Mouse (Mus musculus) embryonic facial prominence, embryonic 15.5 days (tissue): ENCODE measurements at regions not wholly inside any gene's neighbourhood (a gene's known extent, or its start where the extent isn't known, plus 50 kb on each side); places are given as distances from the start of the nearest gene placed in this dataset.

Experiments used
- ATAC-seq: fragments of 200-750 bp; cut with Nextera tagmentation; 2 replicates; pipeline ENCODE4 v1.8.0; 2017; ENCODE audit warnings: low read depth, moderate TSS enrichment; ENCODE audit not compliant: insufficient number of reproducible peaks, low FRiP score, low TSS enrichment
- H3K27ac ChIP-seq: fragments of 300-500 bp; sonication (generic); replicated peaks from 2 replicates; pipeline ENCODE4 v1.5.1; 2015; ENCODE audit warnings: mild to moderate bottlenecking, inconsistent platforms
- H3K27me3 ChIP-seq: fragments of 300-500 bp; sonication (generic); 2 replicates; pipeline ENCODE4 v1.6.1; 2015; ENCODE audit warnings: inconsistent platforms
- H3K36me3 ChIP-seq: fragments of 300-500 bp; sonication (generic); 2 replicates; pipeline ENCODE4 v1.6.1; 2015; ENCODE audit warnings: mild to moderate bottlenecking, inconsistent platforms
- H3K4me1 ChIP-seq: fragments of 300-500 bp; sonication (generic); 2 replicates; pipeline ENCODE4 v1.6.1; 2015; ENCODE audit warnings: inconsistent platforms
- H3K4me2 ChIP-seq: fragments of 300-500 bp; sonication (generic); replicated peaks from 2 replicates; pipeline ENCODE4 v1.6.1; 2015; ENCODE audit warnings: mild to moderate bottlenecking, inconsistent platforms
- H3K4me3 ChIP-seq: fragments of 300-500 bp; sonication (generic); replicated peaks from 2 replicates; pipeline ENCODE4 v1.5.1; 2015; ENCODE audit warnings: mild to moderate bottlenecking, inconsistent platforms
- H3K9ac ChIP-seq: fragments of 300-500 bp; sonication (generic); 2 replicates; pipeline ENCODE4 v1.6.1; 2015; ENCODE audit warnings: inconsistent platforms
- H3K9me3 ChIP-seq: fragments of 300-500 bp; sonication (generic); replicated peaks from 2 replicates; pipeline ENCODE4 v1.6.1; 2016; ENCODE audit warnings: inconsistent platforms
- WGBS: fragments of 180-500 bp; shearing (Covaris S2); methylation state at CpG from one replicate; pipeline ENCODE4 v1.1.7; 2015; 5-methylcytosine and 5-hydroxymethylcytosine counted together

- no peak overlapping the region for H3K27ac ChIP-seq
- peaks cover 2% of the 10 kb centered on the region; the same call in 1 of the 2 replicates for H3K4me1 ChIP-seq
- H3K4me3 ChIP-seq: no peak overlapping the region
- H3K4me2 ChIP-seq: no peak overlapping the region
- 85% methylated on average over 2 of the region's 2 CpGs for WGBS
- no peaks in the 10 kb centered on the region for H3K36me3 ChIP-seq
- no peaks in the 10 kb centered on the region for H3K9me3 ChIP-seq
- H3K27me3 ChIP-seq: no peaks in the 10 kb centered on the region
- ATAC-seq: no peak
- no peak overlapping the region for H3K9ac ChIP-seq
Measured at GRCm38 (mm10) chr13:112223616-112224015, 64.6 kb upstream of the Ankrd55 start.

DNA sequence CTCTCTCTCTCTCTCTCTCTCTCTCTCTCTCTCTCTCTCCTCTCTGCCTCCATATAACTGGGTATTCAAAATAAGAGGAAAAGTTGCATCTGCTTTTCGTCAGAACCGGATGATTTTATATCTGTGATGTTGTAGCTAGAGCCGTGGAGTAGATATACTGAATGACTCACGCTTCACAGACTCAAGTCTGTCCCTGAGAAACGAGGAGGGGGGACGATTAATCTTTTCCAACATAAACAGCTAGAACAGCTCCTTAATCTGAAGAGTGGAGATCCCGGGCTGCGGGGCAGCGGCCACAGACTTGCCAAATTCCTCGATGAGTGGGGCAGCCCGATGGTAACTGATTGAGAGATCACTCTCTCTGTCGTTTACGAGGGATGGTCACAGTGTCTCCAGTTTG is 60.5 kb upstream of the Ankrd55 start:
- H3K36me3 ChIP-seq: no peaks in the 10 kb centered on the region
- no peaks in the 10 kb centered on the region for H3K27me3 ChIP-seq
- no peak overlapping the region for H3K4me2 ChIP-seq
- H3K4me1 ChIP-seq: no peaks in the 10 kb centered on the region
- H3K4me3 ChIP-seq: no peak overlapping the region
- no peaks in the 10 kb centered on the region for H3K9me3 ChIP-seq
- 57% methylated on average over 13 of the region's 13 CpGs for WGBS
- H3K27ac ChIP-seq: no peak overlapping the region
- ATAC-seq: no peak
- no peak overlapping the region for H3K9ac ChIP-seq

DNA sequence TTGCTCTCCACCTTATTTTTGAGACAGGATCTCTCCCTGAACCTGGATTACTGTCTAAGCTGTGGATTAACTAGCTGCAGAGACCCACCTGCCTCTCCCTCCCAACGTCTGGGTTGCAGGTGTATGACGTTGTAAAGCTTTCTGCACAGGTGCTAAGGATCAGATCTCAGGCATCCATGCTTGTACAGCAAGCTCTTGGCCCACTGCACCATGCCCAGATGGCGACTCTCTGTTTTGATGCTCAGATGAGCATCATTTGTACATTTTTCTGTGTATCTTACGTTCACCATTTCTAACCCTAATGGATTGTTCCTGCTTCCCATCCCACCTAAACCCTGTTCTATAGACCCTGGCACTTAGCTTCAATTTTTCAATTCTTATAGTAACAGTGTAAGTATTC is 59.4 kb upstream of the Ankrd55 start:
- ATAC-seq: no peak
- Histone ChIP-seq H3K27me3 (no peaks in the 10 kb centered on the region), H3K36me3 (no peaks in the 10 kb centered on the region), H3K4me1 (no peaks in the 10 kb centered on the region), H3K27ac (no peak overlapping the region), H3K9me3 (no peaks in the 10 kb centered on the region), H3K4me3 (no peak overlapping the region), H3K4me2 (no peak overlapping the region), H3K9ac (no peak overlapping the region)
- 78% methylated on average over 4 of the region's 4 CpGs for WGBS

GRCm38 (mm10) chr13:112230176-112230575 is 58.1 kb upstream of the Ankrd55 start:
- Histone ChIP-seq H3K4me1 (no peaks in the 10 kb centered on the region), H3K36me3 (no peaks in the 10 kb centered on the region), H3K4me3 (no peak overlapping the region), H3K9ac (no peak overlapping the region), H3K4me2 (no peak overlapping the region), H3K9me3 (no peaks in the 10 kb centered on the region), H3K27ac (no peak overlapping the region), H3K27me3 (no peaks in the 10 kb centered on the region)
- no peak for ATAC-seq
- WGBS: 74% methylated on average over 3 of the region's 3 CpGs

DNA sequence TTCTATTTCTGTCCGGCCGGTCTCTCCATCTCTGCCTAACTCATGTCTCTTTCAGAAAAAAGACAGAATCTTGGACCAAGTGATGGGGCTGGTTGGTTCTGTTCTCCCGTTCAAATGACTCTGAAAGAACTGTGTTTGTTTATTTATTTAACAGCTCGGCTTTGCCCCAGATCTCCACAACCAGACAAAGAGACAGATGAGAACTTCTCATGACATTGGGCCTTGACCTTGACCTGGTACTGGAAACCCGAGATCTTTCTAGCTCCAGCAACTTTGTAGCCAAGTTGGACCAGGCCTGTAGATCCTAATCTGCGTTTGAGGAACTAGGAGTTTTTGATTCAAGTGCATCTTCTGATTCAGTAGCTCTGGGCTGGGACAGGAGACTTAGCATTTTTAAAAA is 53.6 kb upstream of the Ankrd55 start:
- no peak overlapping the region for H3K27ac ChIP-seq
- no peaks in the 10 kb centered on the region for H3K36me3 ChIP-seq
- no peak for ATAC-seq
- no peak overlapping the region for H3K9ac ChIP-seq
- H3K4me1 ChIP-seq: no peaks in the 10 kb centered on the region
- H3K4me2 ChIP-seq: no peak overlapping the region
- H3K9me3 ChIP-seq: no peaks in the 10 kb centered on the region
- WGBS: 81% methylated on average over 6 of the region's 6 CpGs
- H3K27me3 ChIP-seq: no peaks in the 10 kb centered on the region
- H3K4me3 ChIP-seq: no peak overlapping the region

DNA sequence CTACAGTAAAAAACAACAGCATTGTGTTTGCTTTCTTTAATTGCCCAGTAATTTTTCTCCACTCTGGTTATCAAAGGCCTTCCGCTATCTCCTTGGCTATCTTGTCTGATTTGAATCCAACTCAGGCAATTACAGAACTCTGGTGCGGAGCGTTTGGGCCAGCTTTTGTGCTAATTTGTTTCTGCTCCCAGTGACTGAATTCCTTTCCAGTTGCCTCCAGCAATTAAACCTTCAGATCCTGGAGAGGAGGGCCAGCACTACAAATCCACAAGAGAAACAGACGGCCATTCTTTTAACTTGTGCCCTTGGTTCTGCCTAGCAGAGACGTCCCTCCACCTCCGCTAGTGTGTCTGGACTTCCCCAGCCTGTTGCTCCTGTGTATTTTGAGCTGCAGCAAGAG is 51.3 kb upstream of the Ankrd55 start:
- Histone ChIP-seq H3K27ac (no peak overlapping the region), H3K9ac (no peak overlapping the region), H3K4me2 (no peak overlapping the region), H3K4me3 (no peak overlapping the region), H3K36me3 (no peaks in the 10 kb centered on the region), H3K9me3 (no peaks in the 10 kb centered on the region), H3K4me1 (no peaks in the 10 kb centered on the region), H3K27me3 (no peaks in the 10 kb centered on the region)
- ATAC-seq: no peak
- 45% methylated on average over 6 of the region's 6 CpGs for WGBS

DNA sequence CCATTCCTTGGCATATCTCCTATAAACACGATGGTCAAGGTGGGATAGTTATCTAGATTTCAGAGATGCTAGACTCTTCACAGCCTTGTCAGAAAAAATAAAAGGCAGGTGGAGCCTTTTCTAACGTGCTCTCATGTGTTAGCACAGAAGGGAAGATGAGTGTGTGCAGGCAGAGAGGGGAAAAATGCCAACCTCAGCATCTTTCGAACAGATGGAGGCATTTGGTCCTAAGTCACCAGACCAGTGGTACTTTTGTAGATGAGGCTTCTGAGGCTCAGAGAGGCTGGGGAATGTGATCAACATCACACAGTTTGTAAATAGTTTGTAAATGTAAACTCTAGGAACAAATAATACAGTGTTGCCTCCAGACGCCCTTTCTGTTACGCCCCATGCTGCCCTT is 50.9 kb upstream of the Ankrd55 start:
- H3K27me3 ChIP-seq: no peaks in the 10 kb centered on the region
- no peaks in the 10 kb centered on the region for H3K9me3 ChIP-seq
- H3K36me3 ChIP-seq: no peaks in the 10 kb centered on the region
- no peak overlapping the region for H3K27ac ChIP-seq
- no peaks in the 10 kb centered on the region for H3K4me1 ChIP-seq
- 57% methylated on average over 5 of the region's 5 CpGs for WGBS
- no peak overlapping the region for H3K9ac ChIP-seq
- ATAC-seq: no peak
- H3K4me3 ChIP-seq: no peak overlapping the region
- H3K4me2 ChIP-seq: no peak overlapping the region

DNA sequence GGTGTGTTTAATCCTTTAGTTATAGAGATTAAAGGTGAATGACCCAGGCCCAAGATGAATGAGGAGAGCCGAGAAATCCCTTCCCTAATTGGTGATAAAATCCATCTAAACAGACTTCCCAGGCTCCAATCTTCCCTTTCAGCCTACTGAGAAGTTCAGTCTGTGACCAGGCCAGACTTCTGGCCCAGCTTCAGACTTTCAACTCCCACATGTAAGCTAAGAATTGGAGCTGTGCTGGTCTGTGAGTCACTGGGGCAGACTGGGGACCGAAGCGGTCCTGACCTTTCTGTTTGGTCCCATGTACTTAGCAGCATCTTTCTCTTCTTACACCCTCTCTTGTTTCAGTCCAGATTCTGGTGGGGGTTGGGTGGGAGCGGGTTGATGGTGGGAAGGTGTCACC is 50.3 kb upstream of the Ankrd55 start:
- Histone ChIP-seq H3K4me1 (no peaks in the 10 kb centered on the region), H3K4me3 (no peak overlapping the region), H3K36me3 (no peaks in the 10 kb centered on the region), H3K27ac (no peak overlapping the region), H3K27me3 (no peaks in the 10 kb centered on the region), H3K4me2 (no peak overlapping the region), H3K9ac (no peak overlapping the region), H3K9me3 (no peaks in the 10 kb centered on the region)
- ATAC-seq: no peak
- WGBS: 45% methylated on average over 4 of the region's 4 CpGs
